Mouse (Mus musculus) megakaryocyte, embryonic 14.5 days (primary cell): ENCODE measurements around the gene Ddx39.

ENCODE experiments used
- FLI1 ChIP-seq: IDR thresholded peaks from 2 replicates; pipeline ENCODE4 v1.6.1; 2012; ENCODE audit warnings: low read length, inconsistent platforms, mixed read lengths
- GATA1 ChIP-seq: IDR thresholded peaks from 3 replicates; pipeline ENCODE4 v1.6.1; 2012; ENCODE audit warnings: mixed read lengths, low read length, inconsistent platforms, borderline replicate concordance

- no peak for TF ChIP-seq GATA1
- TF ChIP-seq FLI1 = no peak
Observed at GRCm38 (mm10) chr8:83715771-83716170, 794 bp downstream of the Ddx39 start.
